Mouse (Mus musculus): ENCODE measurements around the gene Sult2a6. TPM values are rescaled to one million over a fixed set of nuclear protein-coding genes. Genes with fewer than 3 reads are reported as not detected.

Gene Sult2a6
- polyA plus RNA-seq (2017; shearing (Covaris generic)): not detected

DNA sequence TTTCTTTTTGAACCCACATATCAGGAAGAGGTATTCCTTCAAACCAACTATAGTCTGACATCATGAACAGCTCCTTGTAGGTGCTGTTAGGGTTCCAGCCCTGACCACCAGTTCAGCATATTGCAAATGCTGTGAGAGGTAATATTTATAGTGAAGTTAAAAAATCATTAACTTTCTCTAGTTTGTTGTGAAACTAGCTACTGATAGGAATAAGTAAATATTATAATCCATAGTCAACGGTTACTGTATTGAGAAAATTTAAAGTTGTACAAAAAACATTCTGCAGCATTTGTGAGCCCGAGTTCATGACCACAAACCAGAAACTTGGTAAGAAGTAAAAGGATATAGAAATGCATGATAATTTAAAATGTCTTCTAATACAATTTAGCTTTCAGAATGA is at the start of gene Sult2a6:
Gene Sult2a6, minus strand, starts transcription at position 101 of the 400 bp plus-strand sequence.
- ATAC-seq: no peak

DNA sequence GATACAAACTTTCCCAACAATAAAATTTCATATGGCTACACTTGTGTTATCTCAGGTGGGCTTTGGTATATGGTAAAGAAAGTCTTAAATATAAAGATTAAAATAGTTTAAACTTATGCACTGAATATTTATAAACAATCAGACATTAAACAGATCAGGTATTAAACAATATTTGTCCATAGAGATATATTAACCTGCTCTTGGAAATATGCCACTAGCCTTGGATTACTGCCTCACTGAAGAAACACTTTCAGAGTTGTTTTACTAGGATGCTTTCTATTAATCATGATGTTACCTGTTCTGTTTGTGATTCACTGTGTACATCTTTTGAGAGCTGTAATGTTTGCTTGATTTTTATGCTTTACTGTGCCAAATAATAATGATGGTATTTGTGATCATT is 39.4 kb downstream of the Sult2a6 start:
- ATAC-seq: no peak

DNA sequence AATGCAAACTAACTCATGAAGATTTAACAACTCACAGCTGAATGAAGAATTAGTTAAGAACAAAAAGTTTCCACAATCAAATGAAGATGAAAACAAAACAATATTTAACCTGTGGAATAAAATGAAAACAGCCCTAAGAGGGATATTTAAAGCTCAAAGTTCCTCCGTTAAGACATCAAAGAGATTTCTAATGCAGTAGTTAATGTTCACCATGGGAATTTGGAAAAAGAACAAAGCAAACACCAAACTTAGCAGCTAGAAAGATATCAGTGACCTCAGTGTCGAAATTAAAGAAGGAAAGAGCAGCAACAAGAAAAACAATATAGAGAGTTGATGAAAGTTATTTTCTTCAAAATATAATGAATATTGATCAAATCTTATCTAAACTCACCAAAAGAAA is 51.3 kb downstream of the Sult2a6 start:
- no peak for ATAC-seq

DNA sequence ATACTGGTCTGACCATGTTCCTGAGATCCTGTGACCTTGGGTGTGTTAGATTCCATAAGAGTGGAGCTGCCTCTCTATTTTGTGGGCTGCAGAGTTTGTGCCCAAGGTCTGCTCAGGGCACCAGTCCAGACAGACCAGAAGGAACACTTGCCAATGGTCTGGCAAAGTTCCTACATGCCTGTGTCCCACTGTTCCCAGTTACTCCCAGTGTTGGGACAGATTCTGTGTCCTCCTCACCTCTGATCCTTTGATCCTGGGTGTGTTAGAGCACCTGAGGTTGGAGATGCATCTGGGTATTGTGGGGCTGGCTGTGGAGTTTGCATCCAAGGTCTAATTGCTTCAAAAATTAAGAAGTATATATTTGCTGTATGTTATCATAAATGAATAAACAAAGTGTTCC is 52.2 kb downstream of the Sult2a6 start:
- ATAC-seq: no peak

Other genes starting within 250 kb of the Sult2a6 start
- not detected for gene Sult2a3, start 131.8 kb downstream of the Sult2a6 start, polyA plus RNA-seq (2017; shearing (Covaris generic))
- gene Obox8, start 78.7 kb upstream of the Sult2a6 start, polyA plus RNA-seq (2017; shearing (Covaris generic)): under 1 TPM in 1 of 3 experiments, not detected in 2; 0.87 TPM
- gene Sult2a8, start 191.9 kb upstream of the Sult2a6 start, polyA plus RNA-seq (2017; shearing (Covaris generic)): not detected
- not detected for gene Sult2a7, start 239.4 kb upstream of the Sult2a6 start, polyA plus RNA-seq (2017; shearing (Covaris generic))

Measured in inflammation-experienced regulatory T-cells, adult 6 months (primary cell).